Mouse (Mus musculus): ENCODE data around the gene Phf21b. TPM values are rescaled to one million over a fixed set of nuclear protein-coding genes. Genes with fewer than 3 reads are reported as not detected.

The Phf21b gene
- total RNA-seq, 2 experiments from 2014 or later: 18.8 to 31.9 TPM

DNA sequence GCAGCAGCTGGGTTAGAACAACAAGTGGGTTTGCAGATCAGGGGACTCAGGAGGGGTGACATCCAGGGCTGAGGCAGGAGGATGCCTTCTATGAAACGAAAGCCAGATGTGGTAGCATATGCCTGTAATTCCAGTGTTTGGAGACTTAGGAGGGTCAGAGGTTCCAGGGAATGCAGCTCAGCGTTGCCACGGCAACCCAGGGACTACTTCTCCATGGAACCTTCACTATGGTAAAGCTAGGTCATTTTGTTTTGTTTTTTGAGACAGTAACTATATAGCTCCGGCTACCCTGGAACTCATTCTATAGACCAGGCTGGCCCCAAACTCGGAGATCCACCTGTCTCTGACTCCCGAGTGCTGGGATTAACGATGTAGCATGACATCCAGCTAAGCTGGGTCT, 117.6 kb downstream of the Phf21b start:
- no peak for TF ChIP-seq CTCF (IDR thresholded peaks at IDR 0.05)

DNA sequence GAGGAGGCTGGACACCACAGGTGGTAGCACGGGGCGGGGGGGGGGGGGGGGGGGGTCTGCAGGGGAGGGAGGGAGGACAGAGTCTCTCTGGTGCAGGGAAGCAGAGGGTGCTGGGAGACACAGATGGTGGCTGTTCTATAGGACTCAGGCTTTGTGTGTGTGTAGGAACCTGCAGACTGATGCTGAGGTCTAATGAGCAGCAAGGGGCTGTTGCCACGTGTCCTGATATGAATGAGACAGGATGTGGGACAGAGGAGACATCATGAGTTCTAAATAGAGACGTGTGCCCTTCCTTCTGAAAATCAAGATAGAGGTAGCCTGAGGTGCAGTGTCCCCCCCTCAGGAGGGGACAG, 118.9 kb downstream of the Phf21b start:
- no peak for DNase-seq (ENCODE audit: extremely low spot score in 1 of 2, low spot score in 2 of 2)
- no peak for TF ChIP-seq CTCF (IDR thresholded peaks at IDR 0.05)
- no peak overlapping the region for H3K4me3 ChIP-seq
- no peak overlapping the region for H3K27ac ChIP-seq
- intact Hi-C loops (cut with DNase I): no loop called here

More for the DNA sequence above, 117.6 kb downstream of the Phf21b start:
- H3K4me3 ChIP-seq: no peak overlapping the region
- intact Hi-C loops (cut with DNase I): no loop called here
- no peak overlapping the region for H3K27ac ChIP-seq
- no peak for DNase-seq (ENCODE audit: extremely low spot score in 1 of 2, low spot score in 2 of 2)

DNA sequence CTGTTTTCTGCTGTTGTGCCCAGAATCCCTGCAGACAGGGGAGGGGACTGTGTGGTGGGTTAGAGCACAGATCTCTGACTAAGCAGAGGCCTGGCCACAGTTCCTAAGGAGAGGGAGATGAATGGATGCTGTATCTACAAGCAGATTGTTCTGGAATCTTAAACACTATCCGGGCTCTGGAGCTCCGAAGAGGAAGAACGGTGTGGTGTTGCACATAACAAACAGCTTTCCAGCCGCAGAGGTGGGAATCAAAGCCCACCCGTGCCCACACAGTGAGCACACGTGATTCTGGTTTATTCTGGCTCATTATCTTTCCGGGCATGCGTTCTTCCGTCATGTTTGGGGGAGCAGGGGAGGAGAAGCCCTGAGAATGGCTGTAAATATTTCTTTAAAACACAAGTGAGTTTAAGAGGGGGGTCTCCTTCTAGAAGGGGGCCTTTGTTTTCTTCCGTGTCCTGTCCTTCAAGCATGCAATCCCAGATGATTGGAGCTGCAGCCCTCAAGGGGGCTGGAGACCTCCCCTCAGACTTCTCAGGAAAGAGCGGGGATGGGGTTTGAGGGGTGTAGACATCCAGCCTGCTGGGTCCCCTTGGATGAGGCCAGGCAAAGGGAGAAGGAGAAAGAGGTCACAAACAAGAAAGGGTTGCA, 119.4 kb downstream of the Phf21b start:
- TF ChIP-seq CTCF (IDR thresholded peaks at IDR 0.05): no peak
- no peak overlapping the region for H3K27ac ChIP-seq
- H3K4me3 ChIP-seq: no peak overlapping the region

More for the DNA sequence above, 119.4 kb downstream of the Phf21b start:
- no peak for DNase-seq (ENCODE audit: extremely low spot score in 1 of 2, low spot score in 2 of 2)
- intact Hi-C loops (cut with DNase I): no loop called here

Other genes with a start within 250 kb of the Phf21b start
- 10 to 100 TPM; 13.8 to 14.1 TPM for gene Prr5, start 186.4 kb downstream of the Phf21b start, total RNA-seq (2021)
- gene Arhgap8, start 136.0 kb downstream of the Phf21b start, total RNA-seq (2021): not detected
- 1 to 10 TPM; 1.1 to 1.3 TPM for gene Gm29666, start 64.0 kb upstream of the Phf21b start, total RNA-seq (2021)
- 10 to 100 TPM; 32.0 to 33.2 TPM for gene Nup50, start 67.4 kb upstream of the Phf21b start, total RNA-seq (2021)
- 10 to 100 TPM; 72.8 to 94.8 TPM for gene 5031439G07Rik, start 132.5 kb upstream of the Phf21b start, total RNA-seq (2021)
- not detected for gene Upk3a, start 161.1 kb upstream of the Phf21b start, total RNA-seq (2021)
- 10 to 100 TPM; 24.4 to 25.3 TPM for gene Fam118a, start 172.9 kb upstream of the Phf21b start, total RNA-seq (2021)

Data from left cerebral cortex, adult 2 months (tissue).